Mouse (Mus musculus): ENCODE results near the gene Gm47283.
"Not testable (repeated sequence)": the region's sequence is repeated elsewhere in the genome, so short reads cannot be mapped to it uniquely, and the experiment has no call there.

The Gm47283 gene

GRCm38 (mm10) chrY:90784438-90784837, at the start of gene Gm47283:
Gene Gm47283, plus strand, starts transcription at chrY:90784738.
- not testable (repeated sequence) for DNase-seq (ENCODE audit: low spot score in 2 of 2)

- not testable (repeated sequence) for DNase-seq (ENCODE audit: low spot score in 2 of 2)
Measured at GRCm38 (mm10) chrY:90735181-90735895, 49.2 kb upstream of the Gm47283 start.

DNA sequence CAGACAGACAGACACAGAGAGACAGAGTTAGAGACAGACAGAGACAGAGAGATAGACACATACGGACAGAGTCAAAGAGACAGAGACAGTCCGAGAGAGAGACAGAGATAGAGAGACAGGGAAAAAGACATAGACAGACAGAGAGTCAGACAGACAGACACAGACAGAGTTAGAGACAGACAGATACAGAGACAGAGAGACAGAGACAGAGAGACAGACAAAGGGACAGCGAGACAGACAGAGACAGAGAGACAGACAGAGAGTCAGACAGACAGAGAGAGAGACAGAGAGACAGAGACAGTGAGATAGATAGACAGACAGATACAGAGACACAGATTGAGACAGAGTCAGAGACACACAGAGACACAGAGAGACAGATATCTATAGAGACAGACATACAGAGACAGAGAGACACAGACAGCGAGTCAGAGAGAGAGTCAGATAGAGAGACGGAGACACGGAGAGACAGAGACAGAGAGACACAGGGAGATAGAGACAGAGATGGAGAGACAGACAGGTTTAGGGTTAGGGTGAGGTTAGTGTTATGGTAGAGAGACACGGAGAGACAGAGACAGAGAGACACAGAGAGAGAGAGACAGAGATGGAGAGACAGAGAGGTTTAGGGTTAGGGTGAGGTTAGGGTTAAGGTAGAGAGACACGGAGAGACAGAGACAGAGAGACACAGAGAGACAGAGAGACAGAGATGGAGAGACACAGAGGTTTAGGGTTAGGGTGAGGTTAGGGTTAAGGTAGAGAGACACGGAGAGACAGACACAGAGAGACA, 48.1 kb upstream of the Gm47283 start:
- DNase-seq (ENCODE audit: low spot score in 2 of 2), result not testable (repeated sequence)

GRCm38 (mm10) chrY:90737606-90738430, 46.7 kb upstream of the Gm47283 start:
- no peak for DNase-seq (ENCODE audit: low spot score in 2 of 2)

DNA sequence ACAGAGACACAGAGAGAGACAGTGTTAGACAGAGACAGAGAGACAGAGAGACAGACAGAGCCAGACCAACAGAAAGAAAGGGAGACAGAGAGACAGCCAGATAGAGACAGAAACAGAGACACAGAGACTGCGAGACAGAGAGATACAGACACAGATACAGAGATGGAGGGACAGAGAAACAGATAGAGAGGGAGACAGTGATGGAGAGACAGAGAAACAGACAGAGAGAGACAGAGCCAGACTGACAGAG, 46.2 kb upstream of the Gm47283 start:
- DNase-seq (ENCODE audit: low spot score in 2 of 2), result peak in 1 of 2 experiments; percentile 3

GRCm38 (mm10) chrY:90738841-90739530, 45.6 kb upstream of the Gm47283 start:
- peak; percentile 10 to 26 for DNase-seq (ENCODE audit: low spot score in 2 of 2)

- peak; percentile 6 to 18 for DNase-seq (ENCODE audit: low spot score in 2 of 2)
Measured at GRCm38 (mm10) chrY:90739531-90740012, 45.0 kb upstream of the Gm47283 start.

DNA sequence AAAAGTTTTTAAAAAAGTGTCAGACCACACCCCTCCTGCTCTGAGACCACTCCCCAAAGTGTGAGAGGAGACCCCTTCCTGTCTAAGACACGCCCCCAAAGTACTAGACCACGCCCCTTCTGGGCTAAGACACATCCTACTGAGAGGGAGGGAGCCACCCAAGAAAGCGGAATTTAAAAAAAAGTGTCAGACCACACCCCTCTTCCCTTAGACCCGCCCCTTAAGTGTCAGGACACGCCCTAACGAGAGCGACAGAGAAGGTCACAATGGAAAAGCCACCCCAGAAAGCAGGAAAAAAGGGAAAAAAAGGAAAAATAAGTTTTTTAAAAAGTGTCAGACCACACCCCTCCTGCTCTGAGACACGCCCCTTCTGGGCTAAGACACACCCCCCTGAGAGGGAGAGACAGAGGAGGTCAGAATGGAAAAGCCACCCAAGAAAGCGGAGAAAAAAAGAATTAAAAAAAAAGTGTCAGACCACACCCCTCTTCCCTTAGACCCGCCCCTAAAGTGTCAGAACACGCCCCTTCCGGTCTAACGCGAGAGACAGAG, 44.5 kb upstream of the Gm47283 start:
- peak in 1 of 2 experiments; percentile 7 for DNase-seq (ENCODE audit: low spot score in 2 of 2)

DNA sequence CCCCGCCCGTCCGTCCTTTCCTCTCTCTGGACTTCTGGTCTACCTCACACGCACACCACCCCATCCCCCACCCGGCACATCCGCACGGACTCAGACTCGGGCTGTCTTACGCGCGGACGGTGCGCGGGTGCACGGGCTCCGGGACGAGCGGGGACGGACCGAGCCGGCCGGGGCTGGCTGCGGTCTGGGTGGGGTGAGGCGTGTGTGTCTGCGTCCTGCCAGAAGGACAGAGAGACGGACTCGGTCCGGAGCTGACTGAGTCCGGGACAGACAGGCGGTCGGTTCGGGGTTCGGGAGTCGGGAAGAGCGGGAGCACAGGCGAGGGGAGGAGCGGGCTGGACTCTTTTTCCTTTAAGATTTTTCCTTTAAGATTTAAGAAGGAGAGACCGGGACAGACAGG, 43.5 kb upstream of the Gm47283 start:
- not testable (repeated sequence) for DNase-seq (ENCODE audit: low spot score in 2 of 2)

- peak; percentile 21 to 50 for DNase-seq (ENCODE audit: low spot score in 2 of 2)
Measured at GRCm38 (mm10) chrY:90741452-90742260, 42.9 kb upstream of the Gm47283 start.

GRCm38 (mm10) chrY:90742261-90743052, 42.1 kb upstream of the Gm47283 start:
- DNase-seq (ENCODE audit: low spot score in 2 of 2), result not testable (repeated sequence)

- DNase-seq (ENCODE audit: low spot score in 2 of 2), result not testable (repeated sequence)
Measured at GRCm38 (mm10) chrY:90743053-90743810, 41.3 kb upstream of the Gm47283 start.

DNA sequence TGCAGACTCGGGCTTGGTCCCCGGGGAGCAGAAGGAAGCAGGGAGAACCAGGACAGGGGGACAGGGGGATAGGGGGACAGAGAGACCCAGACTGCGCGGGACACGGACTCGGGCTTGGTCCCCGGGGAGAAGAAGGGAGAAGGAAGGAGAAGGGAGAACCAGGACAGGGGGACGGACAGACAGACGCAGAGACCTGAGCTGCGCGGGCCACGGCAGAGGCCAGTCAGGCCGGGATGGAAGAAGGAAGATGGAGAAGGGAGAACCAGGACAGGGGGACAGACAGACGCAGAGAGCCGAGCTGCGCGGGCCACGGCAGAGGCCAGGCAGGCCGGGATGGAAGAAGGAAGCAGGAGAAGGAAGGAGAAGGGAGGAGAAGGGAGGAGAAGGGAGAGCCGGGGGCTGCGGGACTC, 40.7 kb upstream of the Gm47283 start:
- no peak for DNase-seq (ENCODE audit: low spot score in 2 of 2)

DNA sequence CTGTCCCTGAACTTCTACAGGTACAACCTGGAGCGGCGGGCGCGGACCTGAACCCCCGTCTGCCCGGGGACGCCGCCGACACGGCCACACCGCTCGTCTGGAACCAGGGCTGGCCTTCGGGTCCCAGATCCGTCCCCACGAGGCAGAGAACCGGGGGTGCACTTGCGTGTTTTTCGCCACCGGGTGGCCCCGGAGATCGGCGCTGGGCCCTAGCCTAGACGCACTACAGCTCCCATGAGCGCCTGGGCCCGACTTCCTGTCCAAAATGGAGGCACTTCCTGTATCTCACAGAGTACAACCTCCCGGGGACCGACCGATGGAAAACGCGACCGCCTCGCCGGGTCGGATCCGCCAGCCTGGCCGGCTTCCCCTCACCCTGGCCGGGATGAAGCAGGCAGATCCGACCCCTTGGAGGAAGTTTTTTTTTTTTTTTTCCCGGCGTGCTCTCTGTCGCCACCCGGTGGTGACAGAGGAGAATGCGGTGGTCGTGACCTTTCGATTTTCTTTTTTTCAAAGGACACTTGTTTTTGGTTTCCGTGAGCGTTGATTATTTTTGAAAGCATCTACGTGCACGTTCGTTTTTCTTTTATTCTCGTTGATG, 40.1 kb upstream of the Gm47283 start:
- DNase-seq (ENCODE audit: low spot score in 2 of 2), result peak; percentile 89 to 95

- DNase-seq (ENCODE audit: low spot score in 2 of 2), result not testable (repeated sequence)
Measured at GRCm38 (mm10) chrY:90745256-90745655, 39.3 kb upstream of the Gm47283 start.

DNA sequence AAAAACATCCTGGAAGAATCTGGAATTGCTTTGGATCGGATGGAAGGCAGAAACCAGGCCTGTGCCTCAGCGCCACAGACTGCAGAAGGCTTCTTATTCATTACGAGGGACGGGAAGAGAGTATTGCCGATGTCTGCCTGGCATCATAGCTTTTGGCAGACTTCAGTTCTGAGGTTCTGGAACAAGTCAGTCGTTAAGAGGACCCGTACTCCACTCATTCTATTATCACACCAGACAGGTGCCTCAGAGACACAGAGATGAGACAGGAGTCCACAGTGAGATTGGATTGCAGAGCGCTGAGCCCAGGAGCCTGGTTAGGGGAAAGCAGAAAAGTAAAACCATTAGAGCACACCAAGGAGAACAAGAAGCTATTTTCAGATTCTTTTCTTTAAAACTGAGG, 29.8 kb upstream of the Gm47283 start, which contains the start of gene Gm21860:
Gene Gm21860, minus strand, starts transcription at position 101 of the 400 bp plus-strand sequence.
- DNase-seq (ENCODE audit: low spot score in 2 of 2), result not testable (repeated sequence)

DNA sequence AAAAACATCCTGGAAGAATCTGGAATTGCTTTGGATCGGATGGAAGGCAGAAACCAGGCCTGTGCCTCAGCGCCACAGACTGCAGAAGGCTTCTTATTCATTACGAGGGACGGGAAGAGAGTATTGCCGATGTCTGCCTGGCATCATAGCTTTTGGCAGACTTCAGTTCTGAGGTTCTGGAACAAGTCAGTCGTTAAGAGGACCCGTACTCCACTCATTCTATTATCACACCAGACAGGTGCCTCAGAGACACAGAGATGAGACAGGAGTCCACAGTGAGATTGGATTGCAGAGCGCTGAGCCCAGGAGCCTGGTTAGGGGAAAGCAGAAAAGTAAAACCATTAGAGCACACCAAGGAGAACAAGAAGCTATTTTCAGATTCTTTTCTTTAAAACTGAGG, 54.5 kb downstream of the Gm47283 start, which contains the start of gene Gm21748:
Gene Gm21748, minus strand, starts transcription at position 101 of the 400 bp plus-strand sequence.
- not testable (repeated sequence) for DNase-seq (ENCODE audit: low spot score in 2 of 2)
